Mouse (Mus musculus) B cell, adult 2 months (primary cell): Measurements from ENCODE around the gene Gca.
"Not testable (repeated sequence)": the region's sequence is repeated elsewhere in the genome, so short reads cannot be mapped to it uniquely, and the experiment has no call there.

Experiments used
- DNase-seq, 2 experiments: peaks; one replicate each; pipeline ENCODE4 v3.0.0; 2022

Gca gene

GRCm38 (mm10) chr2:62670767-62671166 lies 6.7 kb downstream of the Gca start:
- DNase-seq: no peak

DNA sequence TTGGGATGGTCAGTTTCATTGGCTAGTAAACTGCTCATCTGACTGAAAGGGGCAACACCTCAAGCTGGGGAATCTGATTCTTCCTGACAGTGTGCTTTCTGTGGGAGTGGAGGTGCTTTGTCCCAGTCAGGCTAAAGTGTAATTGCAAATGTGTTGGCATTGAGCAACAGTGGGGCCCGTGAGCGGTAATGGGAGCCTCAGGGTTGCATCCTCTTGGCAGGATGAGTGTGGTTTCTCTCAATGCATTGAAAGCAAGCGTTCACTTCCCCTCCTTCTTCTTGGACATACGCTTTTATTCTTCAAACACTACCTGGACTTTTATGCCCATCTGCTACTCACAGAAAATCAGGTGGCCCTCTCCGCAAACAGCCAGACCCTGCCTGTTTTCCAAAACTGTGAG lies 8.7 kb downstream of the Gca start:
- DNase-seq: no peak

DNA sequence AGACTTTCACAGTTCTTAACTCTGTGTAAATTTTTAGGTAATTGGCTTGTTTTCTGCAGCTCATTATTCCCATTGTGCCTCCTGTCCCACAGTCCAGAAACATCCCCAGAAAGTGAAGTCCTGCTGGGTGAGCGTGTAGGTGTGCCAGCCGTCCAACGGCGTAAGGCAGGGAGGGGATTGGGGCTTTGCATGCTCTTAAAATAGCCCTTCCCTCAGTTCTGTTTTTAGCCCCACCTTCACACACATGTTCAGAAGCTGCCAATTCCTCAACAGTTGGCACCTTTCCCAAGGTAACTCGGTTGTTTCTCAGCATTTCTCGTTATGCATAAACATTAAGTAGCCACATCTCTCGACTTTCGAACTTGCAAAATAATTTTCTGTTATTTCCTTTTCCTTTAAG lies 17.6 kb downstream of the Gca start:
- no peak for DNase-seq

- no peak for DNase-seq
Measured at GRCm38 (mm10) chr2:62684989-62685595, 21.0 kb downstream of the Gca start.

DNA sequence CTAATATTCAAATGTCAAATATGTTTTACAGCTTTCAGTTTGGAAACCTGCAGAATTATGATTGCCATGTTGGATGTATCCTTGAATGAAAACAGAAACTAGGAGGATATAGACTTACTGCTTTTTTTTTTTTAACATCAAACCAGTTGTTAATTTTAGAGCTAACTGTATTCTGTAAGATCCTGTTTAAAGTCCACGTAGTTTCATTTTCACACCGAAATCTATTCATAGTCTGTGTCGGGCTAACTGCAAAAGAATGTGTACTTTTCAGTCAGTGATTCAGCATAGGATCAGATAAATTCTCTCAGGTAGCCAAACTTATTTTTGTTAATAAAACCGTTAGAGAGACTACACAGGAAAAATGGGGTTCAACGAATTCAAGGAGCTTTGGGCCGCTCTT lies 21.8 kb downstream of the Gca start:
- DNase-seq: no peak

DNA sequence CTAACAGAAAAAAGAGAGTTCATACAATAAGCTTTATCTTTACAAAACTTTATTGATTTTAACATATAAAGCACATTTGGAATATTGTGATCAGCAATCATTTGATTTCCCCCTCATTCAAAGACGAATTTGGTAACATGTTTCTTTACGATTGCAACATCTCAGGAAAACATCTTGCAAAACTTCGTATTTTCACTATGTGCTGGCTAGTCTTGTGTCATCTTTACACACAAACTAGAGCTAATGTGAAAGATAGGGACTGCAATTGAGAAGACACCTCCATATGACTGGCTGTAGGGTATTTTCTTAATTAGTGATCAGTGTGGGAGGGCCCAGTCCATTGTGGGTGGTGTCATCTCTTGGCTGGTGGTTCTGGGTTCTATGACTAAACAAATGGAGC lies 42.2 kb downstream of the Gca start:
- no peak for DNase-seq

DNA sequence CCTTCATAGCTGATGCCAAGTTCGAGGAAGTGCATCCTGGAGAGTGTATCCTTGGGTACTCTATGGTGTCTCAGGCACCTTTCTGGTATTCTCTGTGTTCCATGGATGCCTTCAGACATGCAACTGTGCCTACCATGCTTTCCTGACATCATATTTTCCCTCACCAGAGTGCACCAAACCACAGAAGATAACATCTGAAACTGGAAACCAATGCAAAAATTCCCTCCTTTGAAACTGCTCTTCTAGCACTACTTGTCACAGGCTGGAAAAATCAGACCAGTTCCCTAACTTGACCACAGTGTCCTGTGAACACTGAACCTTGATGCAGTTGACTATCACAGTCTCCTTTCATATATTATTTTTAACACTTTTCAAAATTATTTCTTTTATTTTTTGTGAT lies 45.5 kb downstream of the Gca start:
- DNase-seq: no peak

DNA sequence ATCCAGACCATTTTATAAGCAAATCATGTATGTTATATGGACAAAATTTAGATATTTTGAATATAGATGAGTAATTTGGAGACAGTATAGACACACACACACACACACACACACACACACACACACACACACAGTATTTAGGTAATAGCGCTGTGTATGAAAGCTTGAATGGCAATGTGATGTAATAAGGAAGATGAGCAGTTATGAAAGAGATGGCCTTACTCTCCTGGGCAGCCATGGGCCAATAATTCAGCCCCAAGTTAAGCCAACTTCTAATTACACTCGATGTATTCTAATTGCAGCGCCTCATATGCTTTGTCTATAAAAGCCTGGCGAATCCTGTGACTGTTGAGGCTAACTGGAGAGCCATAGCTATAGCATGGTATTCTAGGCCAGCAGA lies 50.3 kb downstream of the Gca start:
- DNase-seq: not testable (repeated sequence)

GRCm38 (mm10) chr2:62715260-62715659 lies 51.2 kb downstream of the Gca start:
- no peak for DNase-seq

GRCm38 (mm10) chr2:62717270-62717669 lies 53.2 kb downstream of the Gca start:
- DNase-seq: no peak

GRCm38 (mm10) chr2:62718411-62718810 lies 54.3 kb downstream of the Gca start:
- no peak for DNase-seq

GRCm38 (mm10) chr2:62725946-62726345 lies 61.9 kb downstream of the Gca start:
- no peak for DNase-seq

DNA sequence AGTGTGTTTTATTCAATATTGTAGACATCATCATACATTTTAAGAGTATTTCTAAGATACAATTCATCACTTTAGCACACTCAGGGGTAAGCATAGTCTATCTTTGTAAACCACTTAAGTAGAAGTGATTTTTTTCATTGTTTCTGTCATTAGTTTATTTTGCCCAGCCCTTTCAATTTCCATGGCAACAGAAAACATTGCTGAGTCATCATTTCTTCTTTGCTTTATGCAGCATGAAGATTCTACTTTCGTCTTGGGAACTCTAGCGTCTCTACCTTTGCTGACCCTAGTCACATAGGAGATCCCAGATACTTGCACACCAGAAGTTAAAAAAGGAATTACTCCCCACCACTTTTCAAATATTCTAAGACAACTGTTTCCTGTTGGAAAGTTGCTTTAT lies 63.6 kb downstream of the Gca start:
- no peak for DNase-seq

DNA sequence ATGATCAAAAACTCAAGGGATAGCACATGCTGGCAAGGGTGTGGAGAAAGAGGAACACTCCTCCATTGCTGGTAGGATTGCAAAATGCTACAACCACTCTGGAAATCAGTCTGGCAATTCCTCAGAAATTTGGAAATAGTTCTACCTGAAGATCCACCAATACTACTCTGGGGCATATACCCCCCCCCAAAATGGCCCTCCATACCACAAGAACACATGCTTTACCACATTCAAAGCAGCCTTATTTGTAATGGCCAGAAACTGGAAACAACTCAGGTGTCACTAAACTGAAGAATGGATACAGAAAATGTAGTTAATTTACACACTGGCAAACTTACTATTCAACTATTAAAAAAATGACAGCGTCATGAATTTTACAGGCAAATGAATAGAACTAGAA lies 66.6 kb downstream of the Gca start:
- DNase-seq: no peak

DNA sequence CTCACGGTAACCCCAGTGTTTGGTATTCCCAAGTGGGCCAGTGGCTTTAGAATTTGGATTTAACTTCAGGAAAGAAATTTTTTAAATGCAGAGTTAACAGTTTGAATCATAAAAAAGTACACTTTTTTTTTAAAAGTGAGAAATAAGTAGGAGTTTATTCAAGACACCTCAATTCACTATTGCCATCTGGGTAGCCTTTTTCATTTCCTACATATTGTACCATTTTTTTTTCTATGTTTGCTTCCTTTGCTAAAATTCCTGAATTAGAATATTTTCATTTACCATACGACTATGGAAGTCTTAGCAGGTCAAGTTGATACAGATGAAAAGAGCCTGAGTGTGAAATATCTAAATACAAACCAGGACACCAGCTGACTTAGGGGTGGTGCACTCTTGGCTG lies 79.0 kb downstream of the Gca start:
- no peak for DNase-seq
